In genomic region chr7:67210004-67210833, GRCm38 (mm10) we compare ENCODE assay signal across 21 mouse cellular contexts. TPM values are rescaled to one million over a fixed set of nuclear protein-coding genes. Genes with fewer than 3 reads are reported as not detected.
A peak's percentile ranks its signal among the peaks of the same experiment; 100 is the strongest.
DNase-seq lines count a peak whose midpoint lies in the region; ATAC-seq lines count a peak whose summit lies in the region.
"Had no signal": no experiment of that assay in that cellular context is flagged by ENCODE, and none has a peak within 500 bp of the region (broad histone marks: within the 10 kb centered on the region; RNA-seq: fewer than 3 reads in every experiment).

No protein-coding gene starts in this region.

- H3K4me3 ChIP-seq in embryonic facial prominence, embryonic 12.5 days, result no peak overlapping the region
- no peak overlapping the region for H3K4me3 ChIP-seq in embryonic facial prominence, embryonic 10.5 days
- H3K4me3 ChIP-seq in hindbrain, embryonic 10.5 days, result no peak overlapping the region
- no peak overlapping the region for H3K4me3 ChIP-seq in hindbrain, embryonic 13.5 days
- no peak overlapping the region for H3K4me3 ChIP-seq in liver, embryonic 11.5 days (ENCODE audit: low read depth, low read length)
- no peak overlapping the region for H3K4me3 ChIP-seq in midbrain, embryonic 14.5 days (replicated peaks; ENCODE audit: low read depth, low read length)
- H3K4me3 ChIP-seq: embryonic facial prominence, embryonic 13.5 days; forebrain, embryonic 15.5 days; heart, embryonic 15.5 days; intestine, embryonic 15.5 days had no signal

- no peak for DNase-seq in embryonic facial prominence, embryonic 10.5 days (ENCODE audit: low spot score)
- no peak for DNase-seq in hindbrain, embryonic 10.5 days (ENCODE audit: low spot score)
- DNase-seq in liver, embryonic 11.5 days (ENCODE audit: low spot score), result no peak
- no peak for DNase-seq in midbrain, embryonic 14.5 days
- DNase-seq: adrenal gland, postnatal 25 days; cerebellum, adult 8-10 months; gastrocnemius, postnatal 14 days; kidney, adult 9 months; kidney, postnatal 25 days; lung, postnatal 10 days; spleen, adult 18-20 months; thymus, postnatal 36 days had no signal

- 73% methylated on average over 6 of the region's 6 CpGs for WGBS in embryonic facial prominence, embryonic 12.5 days
- WGBS in embryonic facial prominence, embryonic 10.5 days, result 72% methylated on average over 6 of the region's 6 CpGs
- WGBS in hindbrain, embryonic 10.5 days, result 68% methylated on average over 6 of the region's 6 CpGs
- 68% methylated on average over 6 of the region's 6 CpGs for WGBS in hindbrain, embryonic 13.5 days
- WGBS in liver, embryonic 11.5 days, result 23% methylated on average over 6 of the region's 6 CpGs
- 71% methylated on average over 6 of the region's 6 CpGs for WGBS in midbrain, embryonic 14.5 days

- H3K9me3 ChIP-seq in embryonic facial prominence, embryonic 12.5 days, result no peaks in the 10 kb centered on the region
- no peaks in the 10 kb centered on the region for H3K9me3 ChIP-seq in embryonic facial prominence, embryonic 10.5 days
- no peaks in the 10 kb centered on the region for H3K9me3 ChIP-seq in hindbrain, embryonic 10.5 days
- no peaks in the 10 kb centered on the region for H3K9me3 ChIP-seq in hindbrain, embryonic 13.5 days
- H3K9me3 ChIP-seq in liver, embryonic 11.5 days (ENCODE audit: control insufficient read depth, low read length), result no peaks in the 10 kb centered on the region
- H3K9me3 ChIP-seq in midbrain, embryonic 14.5 days (ENCODE audit: control insufficient read depth, low read length), result no peaks in the 10 kb centered on the region
- H3K9me3 ChIP-seq: embryonic facial prominence, embryonic 13.5 days; forebrain, embryonic 15.5 days; heart, embryonic 15.5 days; intestine, embryonic 15.5 days had no signal

- H3K4me2 ChIP-seq in embryonic facial prominence, embryonic 12.5 days (replicated peaks), result no peak overlapping the region
- H3K4me2 ChIP-seq in hindbrain, embryonic 13.5 days, result no peak overlapping the region
- peak overlapping the region; percentile 14; the same call in 1 of the 2 replicates for H3K4me2 ChIP-seq in liver, embryonic 11.5 days
- H3K4me2 ChIP-seq in midbrain, embryonic 14.5 days (ENCODE audit: low read length), result no peak overlapping the region
- H3K4me2 ChIP-seq: embryonic facial prominence, embryonic 13.5 days; forebrain, embryonic 15.5 days; heart, embryonic 15.5 days; hindbrain, embryonic 14.5 days; intestine, embryonic 15.5 days had no signal

- no peak overlapping the region for H3K27ac ChIP-seq in embryonic facial prominence, embryonic 12.5 days
- H3K27ac ChIP-seq in embryonic facial prominence, embryonic 10.5 days (replicated peaks), result no peak overlapping the region
- H3K27ac ChIP-seq in hindbrain, embryonic 10.5 days, result peak overlapping the region; percentile 66; the same call in 1 of the 2 replicates
- no peak overlapping the region for H3K27ac ChIP-seq in hindbrain, embryonic 13.5 days
- H3K27ac ChIP-seq in liver, embryonic 11.5 days (ENCODE audit: low read depth, low read length), result peak overlapping the region; percentile 66; the same call in 1 of the 2 replicates
- no peak overlapping the region for H3K27ac ChIP-seq in midbrain, embryonic 14.5 days (replicated peaks; ENCODE audit: low read depth, low read length)
- H3K27ac ChIP-seq: embryonic facial prominence, embryonic 13.5 days; forebrain, embryonic 15.5 days; heart, embryonic 15.5 days; hindbrain, embryonic 14.5 days; intestine, embryonic 15.5 days had no signal

- H3K9ac ChIP-seq in embryonic facial prominence, embryonic 12.5 days, result no peak overlapping the region
- no peak overlapping the region for H3K9ac ChIP-seq in hindbrain, embryonic 13.5 days
- no peak overlapping the region for H3K9ac ChIP-seq in liver, embryonic 11.5 days (ENCODE audit: low read depth, low read length)
- H3K9ac ChIP-seq in midbrain, embryonic 14.5 days (replicated peaks; ENCODE audit: low read length), result no peak overlapping the region
- H3K9ac ChIP-seq: embryonic facial prominence, embryonic 13.5 days; forebrain, embryonic 15.5 days; heart, embryonic 15.5 days; hindbrain, embryonic 14.5 days; intestine, embryonic 15.5 days had no signal

- H3K27me3 ChIP-seq in embryonic facial prominence, embryonic 12.5 days, result no peaks in the 10 kb centered on the region
- H3K27me3 ChIP-seq in embryonic facial prominence, embryonic 10.5 days (replicated peaks; ENCODE audit: low read depth, poor library complexity, severe bottlenecking), result no peaks in the 10 kb centered on the region
- H3K27me3 ChIP-seq in hindbrain, embryonic 10.5 days (ENCODE audit: insufficient read depth, poor library complexity, severe bottlenecking), result no peaks in the 10 kb centered on the region
- no peaks in the 10 kb centered on the region for H3K27me3 ChIP-seq in hindbrain, embryonic 13.5 days
- H3K27me3 ChIP-seq in liver, embryonic 11.5 days (replicated peaks; ENCODE audit: control insufficient read depth, insufficient read depth, low read length), result no peaks in the 10 kb centered on the region
- H3K27me3 ChIP-seq in midbrain, embryonic 14.5 days (ENCODE audit: control insufficient read depth, insufficient read depth, low read length), result no peaks in the 10 kb centered on the region
- H3K27me3 ChIP-seq: embryonic facial prominence, embryonic 13.5 days; forebrain, embryonic 15.5 days; heart, embryonic 15.5 days; intestine, embryonic 15.5 days had no signal

- peaks cover 5% of the 10 kb centered on the region; the same call in 1 of the 2 replicates for H3K4me1 ChIP-seq in embryonic facial prominence, embryonic 12.5 days
- peaks cover 9% of the 10 kb centered on the region; the same call in 1 of the 2 replicates for H3K4me1 ChIP-seq in embryonic facial prominence, embryonic 10.5 days
- H3K4me1 ChIP-seq in hindbrain, embryonic 10.5 days (replicated peaks), result peaks cover 48% of the 10 kb centered on the region
- peaks cover 7% of the 10 kb centered on the region; the same call in 1 of the 2 replicates for H3K4me1 ChIP-seq in hindbrain, embryonic 13.5 days (replicated peaks)
- peaks cover 13% of the 10 kb centered on the region for H3K4me1 ChIP-seq in liver, embryonic 11.5 days (replicated peaks; ENCODE audit: control insufficient read depth, insufficient read depth, low read length)
- 0 out of 2 replicates have a peak, but pooled peaks cover 3% of the 10 kb centered on the region for H3K4me1 ChIP-seq in midbrain, embryonic 14.5 days (ENCODE audit: control insufficient read depth, insufficient read depth, low read length)
- H3K4me1 ChIP-seq: forebrain, embryonic 15.5 days; heart, embryonic 15.5 days had no signal

- H3K36me3 ChIP-seq in embryonic facial prominence, embryonic 12.5 days, result no peaks in the 10 kb centered on the region
- no peaks in the 10 kb centered on the region for H3K36me3 ChIP-seq in embryonic facial prominence, embryonic 10.5 days (replicated peaks)
- H3K36me3 ChIP-seq in hindbrain, embryonic 10.5 days, result no peaks in the 10 kb centered on the region
- H3K36me3 ChIP-seq in hindbrain, embryonic 13.5 days, result no peaks in the 10 kb centered on the region
- no peaks in the 10 kb centered on the region for H3K36me3 ChIP-seq in liver, embryonic 11.5 days (ENCODE audit: control insufficient read depth, insufficient read depth, low read length)
- no peaks in the 10 kb centered on the region for H3K36me3 ChIP-seq in midbrain, embryonic 14.5 days (ENCODE audit: control insufficient read depth, insufficient read depth, low read length)
- H3K36me3 ChIP-seq: embryonic facial prominence, embryonic 13.5 days; forebrain, embryonic 15.5 days; heart, embryonic 15.5 days; intestine, embryonic 15.5 days had no signal

- 0 out of 2 replicates have a peak, but pooled peaks have one; percentile 30 for ATAC-seq in embryonic facial prominence, embryonic 12.5 days (ENCODE audit: insufficient number of reproducible peaks, insufficient read depth, low FRiP score, low TSS enrichment)
- no peak for ATAC-seq in hindbrain, embryonic 13.5 days (ENCODE audit: low FRiP score)
- peak; percentile 89 for ATAC-seq in liver, embryonic 11.5 days (replicated peaks; ENCODE audit: low FRiP score)
- peak; percentile 76 for ATAC-seq in megakaryocyte progenitor cell, adult 5-6 weeks (replicated peaks; ENCODE audit: poor library complexity)
- no peak for ATAC-seq in midbrain, embryonic 14.5 days (ENCODE audit: low FRiP score, low TSS enrichment)
- no peak for ATAC-seq in activated CD4-positive, CD25-positive, alpha-beta regulatory T cell, adult 4 months
- ATAC-seq: forebrain, embryonic 15.5 days; intestine, embryonic 15.5 days had no signal

RNA-seq across cellular contexts. Expression of gene Lysmd4, which starts 12.1 kb away (rescaled TPM):
- 16.7 and 18.6 TPM in 2 replicates for polyA plus RNA-seq in embryonic facial prominence, embryonic 12.5 days (2016; fragmentation: Nextera tagmentation; extraction: Ambion mirVana)
- polyA plus RNA-seq in embryonic facial prominence, embryonic 10.5 days (2016; fragmentation: Nextera tagmentation; extraction: Ambion mirVana), result 14.0 and 14.3 TPM in 2 replicates
- polyA plus RNA-seq in hindbrain, embryonic 10.5 days (2016; fragmentation: Nextera tagmentation; extraction: Ambion mirVana), result 14.7 and 18.7 TPM in 2 replicates
- 31.6 and 32.7 TPM in 2 replicates for polyA plus RNA-seq in hindbrain, embryonic 13.5 days (2015; fragmentation: Nextera tagmentation; extraction: Ambion mirVana)
- 6.1 and 6.5 TPM in 2 replicates for polyA plus RNA-seq in liver, embryonic 11.5 days (2014; fragmentation: Nextera tagmentation; extraction: Ambion mirVana)
- total RNA-seq in megakaryocyte progenitor cell, adult 5-6 weeks (2015), result 2.2 and 3.2 TPM in 2 replicates
- 3.7 and 4.0 TPM in 2 replicates for total RNA-seq in megakaryocyte progenitor cell, adult 5-6 weeks (2017)
- polyA plus RNA-seq in midbrain, embryonic 14.5 days (2014; fragmentation: Nextera tagmentation; extraction: Ambion mirVana), result 30.0 and 31.9 TPM in 2 replicates
- 1 to 10 TPM; 5.1 to 8.8 TPM for polyA plus RNA-seq in activated CD4-positive, CD25-positive, alpha-beta regulatory T cell, adult 4 months (2017; shearing (Covaris generic))

Comparison
In these comparisons a context has a peak if more than half of its experiments do, and no peak if none do; other contexts are left out.
1. H3K27ac ChIP-seq: peak in hindbrain, embryonic 10.5 days (single experiment) and liver, embryonic 11.5 days (single experiment); none in embryonic facial prominence, embryonic 12.5 days (single experiment), embryonic facial prominence, embryonic 10.5 days (single experiment), hindbrain, embryonic 13.5 days (single experiment) and midbrain, embryonic 14.5 days (single experiment).
2. ATAC-seq: peak in embryonic facial prominence, embryonic 12.5 days (single experiment), liver, embryonic 11.5 days (single experiment) and megakaryocyte progenitor cell, adult 5-6 weeks (single experiment); none in hindbrain, embryonic 13.5 days (single experiment), midbrain, embryonic 14.5 days (single experiment) and activated CD4-positive, CD25-positive, alpha-beta regulatory T cell, adult 4 months (single experiment).